Mouse (Mus musculus) heart, postnatal 0 days (tissue): ENCODE results near the gene Paics. TPM values are rescaled to one million over a fixed set of nuclear protein-coding genes. Genes with fewer than 3 reads are reported as not detected.

ENCODE experiments used
- ATAC-seq: fragments of 200-750 bp; cut with Nextera tagmentation; 2 replicates; pipeline ENCODE4 v1.8.0; 2017; ENCODE audit warnings: low read depth, moderate number of reproducible peaks, moderate library complexity; ENCODE audit not compliant: insufficient read depth
- DNase-seq: peaks from one replicate; pipeline ENCODE4 v3.0.0-alpha.2; 2016; ENCODE audit warnings: low spot score
- H3K27ac ChIP-seq: fragments of 300-500 bp; sonication (generic); 2 replicates; pipeline ENCODE4 v1.5.1; 2014; ENCODE audit warnings: low read depth, mild to moderate bottlenecking
- H3K27me3 ChIP-seq: fragments of 300-500 bp; sonication (generic); 2 replicates; pipeline ENCODE4 v1.6.1; 2014; ENCODE audit warnings: low read length, mixed read lengths; ENCODE audit not compliant: control insufficient read depth, insufficient read depth
- H3K36me3 ChIP-seq: fragments of 300-500 bp; sonication (generic); replicated peaks from 2 replicates; pipeline ENCODE4 v1.6.1; 2014; ENCODE audit warnings: low read length, mixed read lengths; ENCODE audit not compliant: control insufficient read depth, insufficient read depth
- H3K4me1 ChIP-seq: fragments of 300-500 bp; sonication (generic); 2 replicates; pipeline ENCODE4 v1.6.1; 2014; ENCODE audit warnings: antibody characterized with exemption; ENCODE audit not compliant: control insufficient read depth, insufficient read depth
- H3K4me2 ChIP-seq: fragments of 300-500 bp; sonication (generic); 2 replicates; pipeline ENCODE4 v1.6.1; 2014; ENCODE audit warnings: low read depth, mild to moderate bottlenecking, low read length, moderate library complexity
- H3K4me3 ChIP-seq: fragments of 300-500 bp; sonication (generic); 2 replicates; pipeline ENCODE4 v1.5.1; 2014; ENCODE audit warnings: low read depth, low read length
- H3K9ac ChIP-seq: fragments of 300-500 bp; sonication (generic); replicated peaks from 2 replicates; pipeline ENCODE4 v1.6.1; 2014; ENCODE audit warnings: low read depth, low read length, mixed read lengths
- H3K9me3 ChIP-seq: fragments of 300-500 bp; sonication (generic); replicated peaks from 2 replicates; pipeline ENCODE4 v1.6.1; 2016; ENCODE audit warnings: low read length; ENCODE audit not compliant: control insufficient read depth
- CTCF ChIP-seq: IDR thresholded peaks from 2 replicates; pipeline ENCODE4 v1.5.1; 2016; ENCODE audit warnings: antibody characterized with exemption, control low read depth, low read depth
- EP300 ChIP-seq: IDR thresholded peaks from 2 replicates; pipeline ENCODE4 v1.6.1; 2016; ENCODE audit warnings: antibody characterized with exemption, low read depth
- WGBS: fragments of 180-500 bp; shearing (Covaris S2); extraction: QIAGEN DNeasy Blood & Tissue Kit; methylation state at CpG from one replicate; pipeline ENCODE4 v1.1.7; 2014; 5-methylcytosine and 5-hydroxymethylcytosine counted together
- polyA plus RNA-seq: library from polyadenylated mRNA; unstranded; fragments of >200 nt; fragmentation: Nextera tagmentation; extraction: Ambion mirVana; gene quantifications from 2 replicates; pipeline ENCODE4 v1.2.1, GENCODE M21; 2015
- total RNA-seq: library from RNA; depleted of rRNA; stranded (reverse); fragments of >200 nt; gene quantifications from 2 replicates; pipeline ENCODE4 v1.2.3, GENCODE M21; 2014; ENCODE audit warnings: low replicate concordance

The Paics gene
- total and polyA plus RNA-seq, 2 experiments from 2014 or later: 168 to 173 TPM

DNA sequence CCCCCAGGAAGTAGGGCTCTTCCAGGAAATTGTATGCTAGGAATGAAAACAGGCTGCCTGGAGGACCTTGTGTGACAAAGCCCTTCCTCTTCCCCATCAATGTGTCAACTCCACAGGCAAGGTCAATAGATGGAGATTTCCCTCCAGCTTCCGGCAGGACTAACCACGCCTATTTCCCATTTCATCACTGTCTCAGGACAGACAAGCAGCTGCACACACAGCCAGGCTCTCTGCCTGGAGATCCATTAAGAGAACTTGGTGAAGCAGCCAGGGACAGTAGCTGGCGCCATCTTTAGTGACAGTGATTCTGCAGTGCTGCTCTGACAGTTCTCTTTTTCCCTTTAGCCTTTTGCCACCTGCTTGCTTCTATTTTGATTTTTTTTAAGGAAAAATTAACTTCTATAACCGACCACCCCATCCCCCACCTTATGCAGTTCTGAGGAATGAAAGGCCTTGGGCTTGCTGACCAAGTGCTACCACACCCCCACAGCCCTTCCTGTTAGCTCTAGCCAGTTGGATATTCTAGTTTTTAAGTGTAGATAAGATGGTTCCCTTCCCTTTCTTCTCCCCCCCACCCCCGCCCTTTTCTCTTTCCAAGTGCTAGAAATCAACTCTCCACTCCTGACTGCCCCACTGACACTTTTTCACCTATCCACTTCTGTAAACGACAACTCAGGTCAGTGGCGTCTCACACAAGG lies 21.8 kb upstream of the Paics start:
- ATAC-seq: peak; percentile 62
- Histone ChIP-seq H3K4me1 (peaks cover 20% of the 10 kb centered on the region), H3K9ac (no peak overlapping the region), H3K27me3 (no peaks in the 10 kb centered on the region), H3K9me3 (no peaks in the 10 kb centered on the region), H3K4me3 (0 out of 2 replicates have a peak overlapping the region, but pooled peaks have one; percentile 38), H3K36me3 (peaks cover 14% of the 10 kb centered on the region), H3K27ac (peak overlapping the region; percentile 93), H3K4me2 (peak overlapping the region; percentile 61)
- WGBS: 39% methylated on average over 7 of the region's 7 CpGs
- peak; percentile 74 for DNase-seq
- no peak for TF ChIP-seq CTCF
- no peak for TF ChIP-seq EP300

DNA sequence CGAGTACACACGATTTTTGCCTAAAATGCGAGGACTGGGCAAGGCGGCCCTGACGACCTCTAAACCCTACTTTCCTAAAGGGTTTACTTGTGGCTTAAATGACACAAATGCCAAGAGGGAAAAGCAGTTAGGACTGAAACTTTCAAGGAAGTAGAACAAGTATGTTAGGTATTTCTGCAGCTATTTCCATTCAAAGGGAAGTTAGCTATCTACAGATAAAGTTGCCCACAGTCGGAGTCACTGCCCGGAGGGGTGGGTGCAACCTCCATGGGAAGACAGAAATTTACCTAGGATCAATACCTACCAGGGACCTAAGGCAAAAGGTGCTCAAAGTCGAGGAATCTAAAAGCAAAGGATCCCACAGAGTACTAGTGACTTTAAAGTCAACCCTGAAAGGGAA lies 11.4 kb upstream of the Paics start:
- DNase-seq (no peak), ATAC-seq (no peak)
- Histone ChIP-seq H3K4me2 (no peak overlapping the region), H3K27ac (no peak overlapping the region), H3K4me1 (peaks cover 4% of the 10 kb centered on the region; the same call in 1 of the 2 replicates), H3K9me3 (no peaks in the 10 kb centered on the region), H3K36me3 (no peaks in the 10 kb centered on the region), H3K9ac (no peak overlapping the region), H3K27me3 (no peaks in the 10 kb centered on the region), H3K4me3 (no peak overlapping the region)
- WGBS: 65% methylated on average over 8 of the region's 8 CpGs
- no peak for TF ChIP-seq EP300
- TF ChIP-seq CTCF: no peak

DNA sequence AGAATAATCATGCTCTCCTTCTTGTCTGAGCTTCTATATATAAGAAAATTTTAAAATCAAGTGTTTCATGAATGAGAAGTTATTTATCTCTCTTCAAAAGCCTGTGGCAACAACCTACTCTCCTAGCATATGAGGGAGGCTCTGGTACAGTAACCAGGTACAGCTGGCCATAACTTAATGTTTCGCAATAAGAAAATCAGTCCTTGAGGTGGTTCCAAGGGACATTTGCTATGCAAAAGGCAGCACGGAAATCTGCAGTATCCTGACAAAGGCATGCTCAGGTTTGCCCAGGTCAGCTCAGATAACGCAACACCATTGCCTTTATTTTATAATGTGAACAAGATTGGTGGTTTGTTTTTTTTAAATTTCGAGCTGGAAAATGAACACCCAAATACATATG lies 9.1 kb upstream of the Paics start:
- Histone ChIP-seq H3K4me2 (no peak overlapping the region), H3K27ac (no peak overlapping the region), H3K4me1 (peaks cover 18% of the 10 kb centered on the region), H3K36me3 (no peaks in the 10 kb centered on the region), H3K4me3 (no peak overlapping the region), H3K9me3 (no peaks in the 10 kb centered on the region), H3K9ac (no peak overlapping the region), H3K27me3 (no peaks in the 10 kb centered on the region)
- no peak for DNase-seq
- TF ChIP-seq CTCF: no peak
- no peak for TF ChIP-seq EP300
- ATAC-seq: no peak
- 79% methylated on average over 4 of the region's 4 CpGs for WGBS

DNA sequence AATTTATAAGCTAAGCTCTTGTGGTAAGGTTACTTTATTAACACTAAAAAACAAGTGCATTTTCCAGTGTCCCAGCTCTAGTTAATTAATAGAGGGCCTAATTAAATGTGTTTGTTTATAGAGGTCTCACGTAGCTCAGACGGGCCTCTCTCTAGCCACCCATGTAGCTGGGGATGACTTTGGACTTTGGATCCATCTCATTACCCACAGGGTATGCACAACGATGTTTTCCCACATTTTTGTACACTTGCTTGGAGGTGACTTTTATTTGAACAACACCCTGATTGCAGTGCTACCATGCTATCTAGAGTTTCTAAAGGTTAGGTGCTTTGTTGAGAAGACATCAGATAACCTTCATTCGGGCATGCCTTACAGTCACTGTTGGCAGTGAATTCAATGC lies 8.6 kb upstream of the Paics start:
- no peak for DNase-seq
- peaks cover 23% of the 10 kb centered on the region for H3K4me1 ChIP-seq
- no peaks in the 10 kb centered on the region for H3K27me3 ChIP-seq
- TF ChIP-seq CTCF: no peak
- TF ChIP-seq EP300: no peak
- no peaks in the 10 kb centered on the region for H3K36me3 ChIP-seq
- no peak overlapping the region for H3K9ac ChIP-seq
- ATAC-seq: no peak
- H3K4me2 ChIP-seq: no peak overlapping the region
- H3K27ac ChIP-seq: no peak overlapping the region
- no peaks in the 10 kb centered on the region for H3K9me3 ChIP-seq
- WGBS: 87% methylated on average over 4 of the region's 4 CpGs
- no peak overlapping the region for H3K4me3 ChIP-seq

DNA sequence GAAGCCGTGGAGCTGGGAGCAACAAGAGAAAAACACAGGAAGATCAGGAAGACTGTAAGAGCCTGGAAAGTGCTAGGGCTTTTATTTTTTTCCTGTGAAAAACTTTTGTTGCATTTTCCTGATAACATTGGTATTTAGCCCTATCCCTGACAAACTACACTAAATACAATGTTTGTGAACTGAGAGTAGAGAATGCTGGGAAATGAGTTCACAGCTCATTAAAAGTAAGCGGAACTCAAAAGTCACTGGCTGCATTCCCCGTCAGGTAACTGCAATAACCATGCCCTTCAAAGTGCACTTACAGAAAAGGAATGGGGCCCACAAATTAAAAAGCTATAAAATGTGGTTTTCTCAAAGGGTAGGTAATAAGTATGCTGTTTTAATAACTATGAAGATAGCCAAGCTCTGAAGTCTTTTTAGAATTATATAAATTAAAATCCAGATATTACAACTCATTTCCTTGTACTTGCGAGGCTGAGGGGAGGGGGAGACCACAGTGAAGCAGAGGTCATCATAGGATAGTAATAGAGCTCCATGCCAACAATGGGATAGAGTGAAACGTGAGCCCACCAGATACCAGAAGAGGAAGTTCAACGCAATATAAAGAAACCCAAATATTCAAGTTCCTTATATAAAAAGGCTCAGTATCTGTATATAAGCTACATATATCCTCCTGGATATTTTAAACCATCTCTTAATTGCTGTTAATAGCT lies 6.0 kb upstream of the Paics start:
- 56% methylated on average over 6 of the region's 6 CpGs for WGBS
- Histone ChIP-seq H3K9ac (no peak overlapping the region), H3K4me1 (peaks cover 40% of the 10 kb centered on the region), H3K27me3 (no peaks in the 10 kb centered on the region), H3K36me3 (no peaks in the 10 kb centered on the region), H3K9me3 (no peaks in the 10 kb centered on the region), H3K27ac (0 out of 2 replicates have a peak overlapping the region, but pooled peaks have one; percentile 4), H3K4me2 (no peak overlapping the region), H3K4me3 (no peak overlapping the region)
- ATAC-seq (no peak), DNase-seq (no peak)
- TF ChIP-seq EP300: no peak
- no peak for TF ChIP-seq CTCF
